Mouse (Mus musculus) embryonic facial prominence, embryonic 10.5 days (tissue): ENCODE results near the gene Asgr2. TPM values are rescaled to one million over a fixed set of nuclear protein-coding genes. Genes with fewer than 3 reads are reported as not detected.

Source experiments
- DNase-seq: peaks from one replicate; pipeline ENCODE4 v3.0.0-alpha.2; 2017; ENCODE audit warnings: low spot score
- H3K27ac ChIP-seq: fragments of 300-500 bp; sonication (generic); replicated peaks from 2 replicates; pipeline ENCODE4 v1.5.1; 2016; ENCODE audit warnings: mild to moderate bottlenecking
- H3K27me3 ChIP-seq: fragments of 300-500 bp; sonication (generic); replicated peaks from 2 replicates; pipeline ENCODE4 v1.6.1; 2016; ENCODE audit warnings: low read depth, mild to moderate bottlenecking; ENCODE audit not compliant: poor library complexity, severe bottlenecking
- H3K36me3 ChIP-seq: fragments of 300-500 bp; sonication (generic); replicated peaks from 2 replicates; pipeline ENCODE4 v1.6.1; 2016; ENCODE audit warnings: mild to moderate bottlenecking, moderate library complexity
- H3K4me1 ChIP-seq: fragments of 300-500 bp; sonication (generic); 2 replicates; pipeline ENCODE4 v1.6.1; 2016
- H3K4me3 ChIP-seq: fragments of 300-500 bp; sonication (generic); 2 replicates; pipeline ENCODE4 v1.5.1; 2016; ENCODE audit warnings: mild to moderate bottlenecking, moderate library complexity
- H3K9me3 ChIP-seq: fragments of 300-500 bp; sonication (generic); 2 replicates; pipeline ENCODE4 v1.6.1; 2016; ENCODE audit warnings: mild to moderate bottlenecking
- WGBS: fragments of 180-500 bp; shearing (Covaris S2); methylation state at CpG from one replicate; pipeline ENCODE4 v1.1.7; 2016; 5-methylcytosine and 5-hydroxymethylcytosine counted together
- polyA plus RNA-seq: library from polyadenylated mRNA; unstranded; fragments of >200 nt; fragmentation: Nextera tagmentation; extraction: Ambion mirVana; gene quantifications from 2 replicates; pipeline ENCODE4 v1.2.1, GENCODE M21; 2016

The Asgr2 gene
- polyA plus RNA-seq, result not detected in 2 replicates

DNA sequence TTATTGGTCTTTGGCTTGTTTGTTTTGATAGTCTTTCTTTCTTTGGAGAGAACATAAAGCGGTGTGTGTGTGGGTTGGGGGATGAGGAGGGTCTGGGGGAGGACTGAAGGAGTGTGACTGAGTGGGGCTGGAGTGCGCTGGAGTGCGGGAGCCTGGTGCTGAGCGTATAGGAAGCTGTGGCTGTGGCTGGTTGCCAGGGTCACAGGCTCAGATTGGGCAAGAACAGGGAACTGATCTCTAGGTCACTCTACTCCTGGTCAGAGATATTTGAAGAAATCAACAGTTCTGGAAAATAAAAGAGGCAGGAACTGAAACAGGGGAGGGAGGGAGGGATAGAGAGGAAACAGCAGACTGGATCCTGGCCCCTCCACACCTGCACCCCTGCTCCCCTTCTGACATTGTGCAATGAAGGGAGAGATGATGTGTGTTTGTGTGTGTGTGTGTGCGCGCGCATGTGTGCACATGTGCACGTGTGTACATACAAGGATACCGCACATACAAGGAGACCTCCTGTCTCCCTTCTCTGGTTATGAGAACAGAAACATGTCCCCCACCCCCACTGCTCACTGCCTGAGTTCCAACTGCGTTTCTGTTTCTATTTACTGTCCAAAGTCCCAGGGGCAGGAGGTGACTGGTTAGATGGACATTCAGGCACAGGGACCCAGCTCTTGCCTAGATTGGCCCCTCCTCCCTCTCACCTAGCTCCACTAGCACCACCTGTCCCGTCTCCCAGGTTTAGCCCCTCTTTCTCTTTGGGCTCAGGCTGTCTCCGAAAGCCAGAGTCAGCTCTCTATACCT, at the start of gene Asgr2:
Asgr2 (plus strand) TSS at position 659 of the 798 bp plus-strand sequence.
- 83% methylated on average over 12 of the region's 12 CpGs for WGBS
- no peaks in the 10 kb centered on the region for H3K4me1 ChIP-seq
- H3K9me3 ChIP-seq, result no peaks in the 10 kb centered on the region
- H3K4me3 ChIP-seq, result no peak within 1 kb of the TSS
- H3K27ac ChIP-seq, result no peak within 1 kb of the TSS
- no peaks in the 10 kb centered on the region for H3K27me3 ChIP-seq
- DNase-seq, result no peak
- no peaks in the 10 kb centered on the region for H3K36me3 ChIP-seq

DNA sequence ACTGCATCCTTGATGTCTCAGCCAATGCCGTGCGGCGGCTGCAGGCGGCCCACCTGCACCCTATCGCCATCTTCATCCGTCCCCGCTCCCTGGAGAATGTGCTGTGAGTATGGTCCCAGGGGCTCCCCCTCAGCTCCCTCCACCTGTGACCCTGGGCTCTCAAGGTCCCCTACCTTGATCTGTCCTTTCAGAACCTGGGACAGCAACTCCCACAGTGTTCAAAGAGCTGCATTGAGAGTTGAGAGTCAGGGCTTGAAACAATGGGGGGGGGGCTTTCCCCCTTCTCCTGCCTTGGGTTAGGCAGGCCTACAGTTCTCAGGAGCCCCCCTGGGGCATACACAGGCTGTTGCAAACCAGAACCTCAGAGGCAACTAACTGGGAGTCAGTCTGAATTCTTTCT, 48.8 kb upstream of the Asgr2 start:
- H3K4me1 ChIP-seq, result peaks cover 21% of the 10 kb centered on the region
- 0 out of 2 replicates have a peak overlapping the region, but pooled peaks have one; percentile 27 for H3K27ac ChIP-seq
- H3K27me3 ChIP-seq, result no peaks in the 10 kb centered on the region
- no peaks in the 10 kb centered on the region for H3K9me3 ChIP-seq
- peaks cover 70% of the 10 kb centered on the region for H3K36me3 ChIP-seq
- H3K4me3 ChIP-seq, result no peak overlapping the region; the same call in 1 of the 2 replicates
- WGBS, result 82% methylated on average over 7 of the region's 7 CpGs
- no peak for DNase-seq

DNA sequence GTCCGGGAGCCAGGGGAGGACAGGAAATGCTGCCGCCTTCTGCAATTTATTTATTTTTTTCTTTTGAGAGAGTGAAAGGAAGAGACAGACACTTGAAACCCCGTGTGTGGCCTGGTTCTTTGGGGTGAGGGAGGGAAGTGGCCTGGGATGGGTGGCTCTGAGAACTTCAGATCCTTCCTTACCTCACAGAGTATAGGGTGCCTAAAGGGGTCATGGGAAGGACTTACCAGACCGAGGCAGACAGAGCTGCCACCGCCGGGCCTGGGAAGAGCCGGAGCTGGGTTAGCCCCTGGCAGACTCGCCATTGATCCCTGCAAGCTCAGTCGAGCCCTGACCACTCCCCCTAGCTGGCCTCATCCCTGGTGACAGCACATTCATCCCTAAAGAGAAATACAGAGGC, 47.0 kb upstream of the Asgr2 start:
- Histone ChIP-seq H3K36me3 (peaks cover 52% of the 10 kb centered on the region), H3K27ac (peak overlapping the region; percentile 57; the same call in 1 of the 2 replicates), H3K4me3 (0 out of 2 replicates have a peak overlapping the region, but pooled peaks have one; percentile 5), H3K4me1 (peaks cover 28% of the 10 kb centered on the region), H3K27me3 (no peaks in the 10 kb centered on the region), H3K9me3 (no peaks in the 10 kb centered on the region)
- 30% methylated on average over 9 of the region's 9 CpGs for WGBS
- no peak for DNase-seq

DNA sequence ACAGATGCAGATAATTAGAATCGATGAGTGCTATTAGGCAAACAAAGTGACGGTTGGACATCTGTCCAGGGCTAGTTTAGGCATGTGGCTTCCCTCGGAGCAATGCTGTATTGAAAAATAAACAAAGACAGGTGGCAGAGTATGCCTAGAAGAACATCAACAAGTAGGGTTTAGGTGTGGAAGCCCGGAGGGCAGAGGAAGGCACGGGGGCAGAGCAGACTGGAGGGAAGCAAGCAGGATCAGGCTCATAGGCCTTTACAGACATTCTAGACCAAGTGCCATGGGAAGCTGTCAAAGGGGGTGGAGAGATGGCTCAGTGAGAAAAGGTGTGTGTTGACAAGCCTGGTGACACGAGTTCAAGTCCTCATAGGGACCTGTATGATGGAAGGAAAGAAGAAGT, 43.1 kb upstream of the Asgr2 start:
- Histone ChIP-seq H3K36me3 (peaks cover 13% of the 10 kb centered on the region), H3K4me3 (no peak overlapping the region), H3K27me3 (0 out of 2 replicates have a peak, but pooled peaks cover 6% of the 10 kb centered on the region), H3K4me1 (peaks cover 23% of the 10 kb centered on the region), H3K9me3 (no peaks in the 10 kb centered on the region), H3K27ac (no peak overlapping the region)
- 51% methylated on average over 6 of the region's 6 CpGs for WGBS
- no peak for DNase-seq

DNA sequence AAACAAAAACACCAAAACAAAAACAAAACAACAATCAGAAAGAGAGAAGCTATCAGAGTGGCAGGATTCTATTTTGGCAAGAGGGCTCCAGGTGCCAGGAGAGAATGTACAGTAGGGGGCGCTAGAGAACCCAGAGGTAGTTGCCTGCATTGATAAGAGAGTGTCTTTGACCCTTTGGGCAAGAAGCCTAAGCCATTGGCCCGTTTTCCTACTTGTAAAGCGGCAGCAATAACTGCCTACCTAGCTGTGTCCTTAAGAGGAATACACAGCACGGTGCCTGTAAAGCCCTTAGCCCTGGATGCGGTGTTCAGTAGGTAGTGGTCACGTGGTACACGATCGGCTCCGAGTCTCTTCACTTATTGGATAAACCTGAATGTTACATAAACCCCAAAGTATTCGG, 42.6 kb upstream of the Asgr2 start:
- Histone ChIP-seq H3K36me3 (peaks cover 9% of the 10 kb centered on the region), H3K4me3 (no peak overlapping the region), H3K4me1 (peaks cover 18% of the 10 kb centered on the region), H3K27ac (no peak overlapping the region), H3K27me3 (peaks cover 8% of the 10 kb centered on the region), H3K9me3 (no peaks in the 10 kb centered on the region)
- WGBS, result 61% methylated on average over 10 of the region's 10 CpGs
- no peak for DNase-seq

DNA sequence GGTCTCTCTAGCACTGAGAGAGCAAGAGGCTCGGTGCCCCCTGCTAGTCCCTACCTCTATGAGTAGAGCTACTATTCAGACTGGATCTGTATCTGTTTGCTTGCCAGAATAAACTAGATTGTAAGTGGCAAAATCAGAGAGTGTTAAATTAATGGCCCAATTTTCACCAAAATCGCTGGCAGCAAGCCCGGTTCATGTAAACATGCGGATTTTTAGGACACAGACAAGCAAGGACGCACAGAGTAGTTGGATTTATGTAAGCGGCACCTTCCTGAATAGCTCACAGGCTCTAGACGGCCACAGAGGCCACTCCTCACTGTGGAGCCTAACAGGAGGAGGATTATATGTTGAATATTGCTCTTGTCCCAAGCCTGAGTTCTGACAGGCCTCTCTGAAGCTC, 39.3 kb upstream of the Asgr2 start:
- H3K27ac ChIP-seq, result no peak overlapping the region
- no peak for DNase-seq
- no peaks in the 10 kb centered on the region for H3K36me3 ChIP-seq
- H3K9me3 ChIP-seq, result no peaks in the 10 kb centered on the region
- peaks cover 16% of the 10 kb centered on the region for H3K27me3 ChIP-seq
- H3K4me3 ChIP-seq, result no peak overlapping the region
- H3K4me1 ChIP-seq, result peaks cover 30% of the 10 kb centered on the region
- WGBS, result 81% methylated on average over 7 of the region's 7 CpGs

DNA sequence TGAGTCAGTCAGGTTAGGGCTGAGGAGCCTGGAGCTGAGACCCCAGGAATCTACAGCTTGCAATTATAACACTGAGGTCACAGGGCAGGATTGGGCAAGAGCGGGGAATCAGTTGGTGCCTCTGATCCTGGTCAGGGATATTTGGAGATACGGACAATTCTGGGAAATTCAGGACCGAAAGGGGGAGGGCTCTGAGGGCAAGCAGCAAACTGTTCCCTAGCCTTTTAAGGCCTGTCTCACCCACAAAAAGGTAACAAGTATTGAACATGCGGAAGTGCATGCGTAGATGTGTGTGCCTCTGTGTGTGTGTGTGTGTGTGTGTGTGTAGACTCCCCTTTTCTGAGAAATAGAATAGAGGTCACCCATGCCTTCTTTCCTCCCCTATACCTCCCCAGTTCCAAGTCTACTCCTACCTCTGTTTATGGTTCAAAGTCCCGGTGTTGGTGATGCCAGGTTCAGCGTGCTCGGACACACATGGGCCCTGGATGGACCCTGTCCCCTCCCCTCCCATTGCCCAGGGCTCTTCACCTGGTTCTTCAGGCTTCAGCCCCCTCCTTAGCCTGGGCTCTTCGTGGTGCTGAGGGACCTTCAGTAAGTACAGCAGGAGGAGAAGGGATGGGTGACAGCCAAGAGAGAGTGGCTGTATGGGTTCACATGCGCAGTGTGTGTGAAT, 38.4 kb upstream of the Asgr2 start, which contains the start of gene Asgr1:
Asgr1 (plus strand) TSS at position 188 of the 673 bp plus-strand sequence.
- no peak for DNase-seq
- Histone ChIP-seq H3K9me3 (no peaks in the 10 kb centered on the region), H3K27ac (no peak within 1 kb of the TSS), H3K4me1 (peaks cover 27% of the 10 kb centered on the region), H3K27me3 (peaks cover 16% of the 10 kb centered on the region), H3K4me3 (no peak within 1 kb of the TSS), H3K36me3 (no peaks in the 10 kb centered on the region)
- 81% methylated on average over 10 of the region's 10 CpGs for WGBS

DNA sequence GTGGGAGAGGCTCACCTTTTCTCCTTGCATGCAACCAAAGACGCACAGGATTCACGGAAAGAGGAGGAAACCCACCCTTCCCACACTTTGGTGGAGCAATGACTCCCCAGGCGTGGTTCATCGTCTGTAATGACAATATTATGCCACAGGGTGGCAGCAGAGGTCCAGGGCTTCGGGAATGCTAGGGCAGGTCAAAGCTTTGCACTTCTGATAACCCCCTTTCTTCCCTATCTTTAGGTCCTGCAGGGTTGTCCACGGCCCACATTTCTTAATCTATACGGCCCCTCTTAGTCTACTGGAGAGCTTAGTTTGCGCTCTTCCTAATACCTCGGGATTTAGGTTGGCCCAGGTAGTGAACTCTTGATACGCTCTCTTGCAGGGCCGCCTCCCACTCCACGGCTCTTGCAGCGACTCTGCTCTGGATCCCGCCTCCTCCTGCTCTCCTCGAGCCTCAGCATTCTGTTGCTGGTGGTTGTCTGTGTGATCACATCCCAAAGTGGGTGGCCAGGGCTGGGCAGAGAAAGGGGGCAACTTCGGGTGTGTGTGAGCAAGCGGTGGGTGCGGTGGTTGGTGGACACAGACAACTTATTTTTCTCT, 36.7 kb upstream of the Asgr2 start:
- Histone ChIP-seq H3K9me3 (no peaks in the 10 kb centered on the region), H3K27ac (no peak overlapping the region; the same call in 1 of the 2 replicates), H3K36me3 (no peaks in the 10 kb centered on the region), H3K4me1 (peaks cover 22% of the 10 kb centered on the region), H3K27me3 (peaks cover 16% of the 10 kb centered on the region), H3K4me3 (peak overlapping the region; percentile 31)
- whole genome bisulfite sequencing, result 25% methylated on average over 18 of the region's 18 CpGs
- DNase-seq, result peak; percentile 82

DNA sequence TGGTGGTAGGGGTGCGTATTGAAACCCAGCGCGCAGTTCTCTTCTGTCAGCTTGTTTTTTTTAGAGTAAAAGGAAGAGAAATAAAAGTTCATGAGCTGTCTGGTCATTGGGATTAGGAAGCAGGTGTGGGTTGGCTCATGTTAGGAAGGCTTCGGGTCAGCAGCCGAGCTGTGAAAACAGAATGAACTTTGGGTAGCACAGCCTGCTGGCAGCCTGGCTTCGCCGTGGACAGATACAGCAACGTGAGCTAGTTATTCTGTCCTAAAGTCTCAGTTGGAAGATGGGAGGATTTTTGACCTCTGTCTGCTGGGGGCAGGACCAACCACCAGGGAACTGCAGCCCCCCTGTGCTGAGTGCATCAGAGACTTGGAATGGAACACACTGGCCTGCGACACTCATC, 34.6 kb upstream of the Asgr2 start:
- no peaks in the 10 kb centered on the region for H3K9me3 ChIP-seq
- H3K4me1 ChIP-seq, result peaks cover 22% of the 10 kb centered on the region
- no peak overlapping the region for H3K4me3 ChIP-seq
- DNase-seq, result no peak
- peaks cover 16% of the 10 kb centered on the region for H3K27me3 ChIP-seq
- 80% methylated on average over 9 of the region's 9 CpGs for WGBS
- H3K36me3 ChIP-seq, result no peaks in the 10 kb centered on the region
- no peak overlapping the region for H3K27ac ChIP-seq

DNA sequence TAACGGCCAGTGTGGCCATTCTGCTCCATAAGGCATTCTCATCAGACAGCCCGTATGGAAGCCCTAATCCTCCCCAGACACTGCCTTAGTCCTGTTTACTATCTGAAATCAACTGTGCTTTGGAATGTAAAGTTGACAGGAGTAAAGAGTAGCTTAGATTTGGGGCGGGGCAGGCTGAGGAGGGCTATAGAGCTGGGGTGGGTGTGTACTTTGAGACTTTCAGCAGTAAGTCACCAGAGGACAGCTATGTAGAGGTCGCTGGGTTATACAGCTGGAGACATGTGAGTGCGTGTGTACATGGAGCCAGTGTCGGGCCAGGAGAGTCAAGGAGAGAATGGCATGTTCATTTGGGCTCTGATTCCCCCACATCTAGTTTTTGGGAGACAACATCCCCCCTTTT, 32.5 kb upstream of the Asgr2 start:
- WGBS, result 68% methylated on average over 6 of the region's 6 CpGs
- Histone ChIP-seq H3K9me3 (peaks cover 4% of the 10 kb centered on the region), H3K27me3 (peaks cover 7% of the 10 kb centered on the region), H3K27ac (no peak overlapping the region), H3K36me3 (no peaks in the 10 kb centered on the region), H3K4me3 (no peak overlapping the region), H3K4me1 (peaks cover 22% of the 10 kb centered on the region)
- no peak for DNase-seq

DNA sequence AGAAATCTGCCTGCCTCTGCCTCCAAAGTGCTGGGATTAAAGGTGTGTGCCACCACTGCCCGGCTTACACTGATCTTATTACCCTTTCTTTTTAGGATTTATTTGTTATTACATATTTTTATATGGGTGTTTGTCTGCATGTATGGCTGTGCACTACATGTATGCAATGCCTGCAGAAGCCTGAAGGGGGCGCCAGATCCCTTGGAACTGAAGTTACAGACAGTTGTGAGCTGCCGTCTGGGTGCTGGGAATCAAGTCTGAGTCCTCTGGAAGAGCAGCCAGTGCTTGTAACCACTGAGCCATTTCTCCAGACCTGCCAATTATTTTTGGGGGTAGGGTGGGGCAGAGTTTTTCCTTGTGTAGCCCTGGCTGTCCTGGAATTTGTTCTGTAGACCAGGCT, 29.4 kb upstream of the Asgr2 start:
- no peak overlapping the region for H3K4me3 ChIP-seq
- H3K9me3 ChIP-seq, result peaks cover 4% of the 10 kb centered on the region
- DNase-seq, result no peak
- H3K27ac ChIP-seq, result no peak overlapping the region
- 71% methylated on average over 3 of the region's 3 CpGs for WGBS
- no peaks in the 10 kb centered on the region for H3K36me3 ChIP-seq
- peaks cover 12% of the 10 kb centered on the region; the same call in 1 of the 2 replicates for H3K4me1 ChIP-seq
- H3K27me3 ChIP-seq, result no peaks in the 10 kb centered on the region

DNA sequence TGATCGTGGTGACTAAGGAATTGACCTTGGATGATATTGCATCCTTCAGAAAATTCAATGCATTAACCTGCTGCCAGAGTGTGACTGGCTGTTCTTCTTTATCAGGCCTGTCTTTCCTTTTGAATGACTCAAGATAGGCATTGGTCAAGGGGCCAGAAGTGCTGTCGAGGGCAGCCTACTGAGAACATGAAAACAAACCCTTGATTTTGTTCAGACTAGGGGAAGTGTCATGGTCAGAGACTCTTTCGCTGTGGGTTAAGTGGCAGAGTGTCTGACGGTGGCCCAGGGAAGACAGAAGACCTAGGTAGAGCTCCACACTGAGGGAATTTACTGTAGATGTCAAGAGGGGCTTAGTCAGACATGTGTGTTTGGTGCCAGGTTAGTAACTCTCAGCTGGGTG, 25.7 kb upstream of the Asgr2 start:
- WGBS, result 82% methylated on average over 4 of the region's 4 CpGs
- no peak overlapping the region for H3K4me3 ChIP-seq
- peaks cover 4% of the 10 kb centered on the region for H3K9me3 ChIP-seq
- H3K36me3 ChIP-seq, result no peaks in the 10 kb centered on the region
- no peaks in the 10 kb centered on the region for H3K27me3 ChIP-seq
- DNase-seq, result no peak
- H3K4me1 ChIP-seq, result peaks cover 12% of the 10 kb centered on the region; the same call in 1 of the 2 replicates
- H3K27ac ChIP-seq, result no peak overlapping the region
